Mouse (Mus musculus): ENCODE results near the gene Bicc1.
"Not testable (repeated sequence)": the region's sequence is repeated elsewhere in the genome, so short reads cannot be mapped to it uniquely, and the experiment has no call there.

The Bicc1 gene

GRCm38 (mm10) chr10:70998136-70998535 lies 161.4 kb downstream of the Bicc1 start:
- DNase-seq (ENCODE audit: low read depth, low spot score): no peak

GRCm38 (mm10) chr10:70996051-70996450 lies 163.4 kb downstream of the Bicc1 start:
- no peak for DNase-seq (ENCODE audit: low read depth, low spot score)

GRCm38 (mm10) chr10:70994135-70994497 lies 165.4 kb downstream of the Bicc1 start:
- no peak for DNase-seq (ENCODE audit: low read depth, low spot score)

GRCm38 (mm10) chr10:70993497-70994134 lies 165.9 kb downstream of the Bicc1 start:
- DNase-seq (ENCODE audit: low read depth, low spot score): no peak

GRCm38 (mm10) chr10:70987396-70987795 lies 172.1 kb downstream of the Bicc1 start:
- DNase-seq (ENCODE audit: low read depth, low spot score): no peak

- DNase-seq (ENCODE audit: low read depth, low spot score): no peak
Measured at GRCm38 (mm10) chr10:70983036-70983670, 176.3 kb downstream of the Bicc1 start.

GRCm38 (mm10) chr10:70982156-70982555 lies 177.3 kb downstream of the Bicc1 start:
- DNase-seq (ENCODE audit: low read depth, low spot score): no peak

GRCm38 (mm10) chr10:70979657-70980056 lies 179.8 kb downstream of the Bicc1 start:
- DNase-seq (ENCODE audit: low read depth, low spot score): no peak

- DNase-seq (ENCODE audit: low read depth, low spot score): no peak
Measured at GRCm38 (mm10) chr10:70977141-70977540, 182.4 kb downstream of the Bicc1 start.

- DNase-seq (ENCODE audit: low read depth, low spot score): no peak
Measured at GRCm38 (mm10) chr10:70976633-70977032, 182.9 kb downstream of the Bicc1 start.

- DNase-seq (ENCODE audit: low read depth, low spot score): no peak
Measured at GRCm38 (mm10) chr10:70971156-70971555, 188.3 kb downstream of the Bicc1 start.

GRCm38 (mm10) chr10:70968848-70969683 lies 190.4 kb downstream of the Bicc1 start:
- no peak for DNase-seq (ENCODE audit: low read depth, low spot score)

GRCm38 (mm10) chr10:70966642-70967345 lies 192.7 kb downstream of the Bicc1 start:
- DNase-seq (ENCODE audit: low read depth, low spot score): no peak

- DNase-seq (ENCODE audit: low read depth, low spot score): no peak
Measured at GRCm38 (mm10) chr10:70964706-70965105, 194.8 kb downstream of the Bicc1 start.

GRCm38 (mm10) chr10:70963599-70964193 lies 195.8 kb downstream of the Bicc1 start:
- DNase-seq (ENCODE audit: low read depth, low spot score): peak; percentile 57

GRCm38 (mm10) chr10:70961641-70962040 lies 197.9 kb downstream of the Bicc1 start:
- DNase-seq (ENCODE audit: low read depth, low spot score): no peak

GRCm38 (mm10) chr10:70960396-70960795 lies 199.1 kb downstream of the Bicc1 start:
- not testable (repeated sequence) for DNase-seq (ENCODE audit: low read depth, low spot score)

GRCm38 (mm10) chr10:70952770-70953147 lies 206.7 kb downstream of the Bicc1 start:
- DNase-seq (ENCODE audit: low read depth, low spot score): no peak

GRCm38 (mm10) chr10:70952056-70952769 lies 207.3 kb downstream of the Bicc1 start:
- DNase-seq (ENCODE audit: low read depth, low spot score): no peak

GRCm38 (mm10) chr10:70950105-70950424 lies 209.4 kb downstream of the Bicc1 start:
- no peak for DNase-seq (ENCODE audit: low read depth, low spot score)
